Mouse (Mus musculus) urinary bladder, adult 18-20 months (tissue): Measurements from ENCODE around the gene Pgm2.

Experiments
- DNase-seq, 2 experiments: peaks; one replicate each; pipeline ENCODE4 v3.0.0; 2022; ENCODE audit warnings: low spot score in 2 of 2, mixed read lengths in 2 of 2

Gene Pgm2

GRCm38 (mm10) chr5:64092748-64093292, at the start of gene Pgm2:
Gene Pgm2, plus strand, starts transcription at chr5:64092950.
- DNase-seq = peak; percentile 79 to 82

GRCm38 (mm10) chr5:64043694-64044453, 48.9 kb upstream of the Pgm2 start:
- no peak for DNase-seq

- no peak for DNase-seq
These were observed 48.0 kb upstream of the Pgm2 start for GRCm38 (mm10) chr5:64044790-64045189.

DNA sequence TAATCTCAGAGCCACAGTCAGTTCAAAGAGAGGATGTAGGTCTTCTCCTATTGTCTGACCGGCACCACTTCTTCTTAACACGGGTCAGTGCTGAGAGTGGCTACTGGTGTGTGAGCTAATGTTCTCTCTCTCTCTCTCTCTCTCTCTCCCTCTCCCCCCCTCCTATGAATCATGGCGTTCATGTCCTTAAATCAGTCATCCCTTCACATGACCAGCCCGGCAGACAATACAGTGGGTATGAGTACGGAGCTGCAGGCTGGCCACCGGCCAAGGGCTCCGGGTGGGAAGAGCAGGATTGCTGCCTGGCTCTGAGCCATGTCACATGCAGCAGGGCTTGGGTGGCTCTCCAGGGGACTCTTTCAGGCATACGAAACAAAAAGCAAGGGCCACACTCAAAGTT, 47.2 kb upstream of the Pgm2 start:
- DNase-seq = no peak

DNA sequence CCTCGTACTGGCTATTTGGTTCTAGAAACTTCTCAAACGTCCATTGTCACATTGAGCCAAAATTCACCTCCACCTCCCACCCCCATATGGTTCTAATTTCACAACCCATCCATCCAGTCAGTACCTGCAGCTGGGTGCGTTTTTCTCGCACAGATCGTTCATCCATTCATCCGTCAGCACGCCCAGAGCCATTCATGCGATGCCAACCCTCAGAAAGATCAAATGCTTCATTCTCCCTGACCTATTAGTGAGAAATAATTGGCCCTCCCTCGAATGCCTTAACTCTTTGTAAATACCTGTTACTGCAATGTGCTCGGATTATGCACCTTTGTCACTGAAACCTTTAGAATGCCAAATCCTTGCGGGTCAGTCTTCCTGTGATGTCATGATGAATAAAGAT, 45.8 kb upstream of the Pgm2 start:
- DNase-seq = no peak

- DNase-seq = no peak
These were observed 44.8 kb upstream of the Pgm2 start for GRCm38 (mm10) chr5:64047921-64048320.

GRCm38 (mm10) chr5:64048605-64049004, 44.1 kb upstream of the Pgm2 start:
- no peak for DNase-seq

DNA sequence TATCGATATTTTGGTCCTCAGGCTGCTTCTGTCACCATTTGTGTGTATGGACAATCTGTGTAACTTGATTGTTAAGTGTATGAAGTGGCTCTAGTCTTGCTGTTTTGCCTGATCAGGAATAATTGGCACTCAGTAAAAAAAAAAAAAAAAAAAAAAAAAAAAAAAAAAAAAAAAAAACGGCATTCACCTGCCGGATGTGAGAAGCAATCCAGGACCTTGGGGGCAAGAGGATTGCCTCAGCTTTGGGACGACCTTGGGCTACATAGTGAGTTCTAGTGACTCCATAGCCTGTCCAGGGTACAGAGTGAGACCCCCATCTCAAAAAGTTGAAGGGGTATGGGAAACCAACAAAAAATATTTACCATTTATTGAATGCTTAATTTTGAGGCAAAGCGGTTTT, 43.5 kb upstream of the Pgm2 start:
- DNase-seq = no peak

- no peak for DNase-seq
These were observed 39.7 kb upstream of the Pgm2 start for GRCm38 (mm10) chr5:64053010-64053409.

DNA sequence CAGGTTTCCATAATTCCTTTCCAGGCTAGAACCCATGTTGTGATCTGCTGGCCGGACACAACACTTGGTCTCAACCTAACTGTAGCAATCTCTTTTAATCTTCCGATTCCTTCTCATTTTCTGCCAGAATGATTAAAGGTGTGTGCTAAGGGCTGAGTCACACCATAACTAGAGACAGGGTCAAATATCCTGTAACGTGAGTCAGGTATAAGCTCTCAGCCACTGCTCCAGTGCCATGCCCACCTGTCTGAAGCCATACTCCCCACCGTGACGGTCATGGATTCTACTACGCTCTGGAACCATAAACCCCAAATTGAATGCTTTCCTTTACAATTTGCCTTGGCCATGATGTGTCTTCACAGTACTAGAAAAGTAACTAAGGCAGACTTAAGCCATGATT, 36.5 kb upstream of the Pgm2 start:
- DNase-seq = no peak

DNA sequence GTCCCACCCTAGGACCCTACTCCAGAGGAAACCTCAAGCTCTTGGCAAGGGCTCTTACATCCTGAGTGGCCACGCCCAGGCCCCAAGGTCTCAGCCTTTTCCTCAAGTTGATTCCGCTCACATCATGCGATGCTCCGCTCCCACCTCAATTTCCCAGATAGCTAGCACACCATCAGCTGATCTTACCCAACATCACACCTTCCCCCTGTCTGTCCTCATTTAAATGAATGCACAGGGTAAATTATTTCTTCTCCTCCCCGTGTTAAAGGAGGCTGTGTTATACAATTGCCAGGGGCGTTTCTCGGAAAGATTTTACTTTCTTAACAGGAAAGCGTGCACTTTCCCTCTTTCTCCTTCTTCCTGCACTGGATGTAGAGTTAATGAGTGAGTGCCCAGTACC, 31.9 kb upstream of the Pgm2 start:
- no peak for DNase-seq

- no peak for DNase-seq
These were observed 31.1 kb upstream of the Pgm2 start for GRCm38 (mm10) chr5:64061643-64062042.

GRCm38 (mm10) chr5:64062882-64063621, 29.7 kb upstream of the Pgm2 start:
- no peak for DNase-seq

DNA sequence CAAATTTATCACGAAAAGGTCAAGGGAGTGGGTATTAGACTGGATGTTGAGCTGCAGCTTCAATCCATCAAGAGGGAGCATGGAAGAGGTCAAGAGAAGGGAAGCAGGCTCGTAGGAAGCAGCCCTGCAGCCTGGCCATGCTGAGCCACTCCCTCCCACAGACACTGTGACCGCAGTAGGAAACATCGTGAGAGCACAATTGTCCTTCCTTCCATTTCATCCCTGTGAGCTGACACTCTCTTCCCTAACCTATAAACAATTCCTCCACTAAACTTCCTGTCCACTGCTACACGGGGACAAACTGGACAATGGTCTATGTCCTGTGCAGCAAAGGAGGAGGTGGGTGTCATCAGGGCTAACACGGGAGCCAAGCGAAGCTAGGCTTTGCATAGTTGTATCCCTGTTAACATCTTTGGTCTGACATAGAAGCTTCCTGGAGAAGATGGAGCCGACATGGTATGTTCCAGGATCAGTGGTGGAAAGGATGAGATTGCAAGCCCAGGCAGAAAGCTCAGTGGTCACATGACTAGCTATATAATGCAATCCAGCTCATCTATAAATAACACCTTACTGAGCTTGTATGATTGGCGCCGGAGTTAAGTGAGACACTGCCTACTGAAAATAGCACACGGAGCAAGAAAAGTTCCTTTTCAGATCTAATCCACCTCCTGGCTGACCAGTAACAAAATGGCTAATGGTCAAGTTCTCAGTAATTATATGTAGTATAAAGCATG, 29.0 kb upstream of the Pgm2 start:
- no peak for DNase-seq

- no peak for DNase-seq
These were observed 28.3 kb upstream of the Pgm2 start for GRCm38 (mm10) chr5:64064401-64064800.

- no peak for DNase-seq
These were observed 27.2 kb upstream of the Pgm2 start for GRCm38 (mm10) chr5:64065497-64066046.

DNA sequence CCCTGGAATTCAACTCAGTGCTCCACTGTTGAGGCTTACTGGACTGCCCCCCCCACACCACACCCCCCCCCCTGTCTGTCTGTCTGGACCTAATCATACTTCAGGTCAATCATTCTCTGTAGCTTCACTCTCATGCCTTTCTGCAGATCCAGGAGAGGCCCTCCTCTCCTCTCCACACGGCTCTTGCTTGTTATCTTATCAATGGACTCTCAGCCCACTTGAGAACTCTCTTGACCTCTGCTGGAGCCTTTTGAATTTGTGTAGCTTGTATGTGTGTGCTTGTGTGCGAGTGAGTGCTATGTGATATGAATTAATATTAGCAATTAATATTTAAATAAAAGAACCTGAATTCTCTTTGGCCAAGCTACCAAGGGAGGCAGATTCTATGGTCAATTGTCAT, 26.6 kb upstream of the Pgm2 start:
- no peak for DNase-seq

GRCm38 (mm10) chr5:64067576-64067975, 25.2 kb upstream of the Pgm2 start:
- DNase-seq = no peak

DNA sequence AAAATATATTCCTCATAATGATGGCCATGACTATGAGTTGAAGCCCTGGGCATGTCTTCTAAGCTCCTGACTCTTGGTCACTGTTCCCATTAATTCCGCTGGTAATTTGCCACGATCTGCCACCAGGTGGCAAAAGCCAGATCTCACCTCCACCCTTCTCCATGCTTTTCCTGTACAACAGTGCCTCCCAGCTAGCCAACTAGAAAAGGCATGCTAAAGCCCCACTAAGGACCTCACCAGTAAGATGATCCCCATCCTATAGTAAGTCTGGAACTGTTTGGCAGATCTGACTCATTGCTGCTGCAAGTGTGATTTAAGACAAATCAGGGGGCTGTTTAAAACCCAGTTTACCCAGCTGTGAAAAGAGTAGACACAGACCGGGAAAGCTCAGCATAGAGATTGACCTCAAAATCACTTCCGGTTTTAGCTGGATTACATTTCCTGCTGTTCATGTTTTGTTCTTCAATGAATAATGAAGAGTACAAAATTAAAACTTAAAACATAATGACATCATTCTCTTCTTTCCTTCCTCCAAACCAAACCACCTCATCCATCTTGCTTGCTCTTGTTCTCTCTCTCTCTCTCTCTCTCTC, 22.6 kb upstream of the Pgm2 start:
- DNase-seq = peak; percentile 31 to 56

- DNase-seq = no peak
These were observed 21.8 kb upstream of the Pgm2 start for GRCm38 (mm10) chr5:64070742-64071476.

- no peak for DNase-seq
These were observed 18.3 kb upstream of the Pgm2 start for GRCm38 (mm10) chr5:64074455-64074854.
